In the genomic region with DNA sequence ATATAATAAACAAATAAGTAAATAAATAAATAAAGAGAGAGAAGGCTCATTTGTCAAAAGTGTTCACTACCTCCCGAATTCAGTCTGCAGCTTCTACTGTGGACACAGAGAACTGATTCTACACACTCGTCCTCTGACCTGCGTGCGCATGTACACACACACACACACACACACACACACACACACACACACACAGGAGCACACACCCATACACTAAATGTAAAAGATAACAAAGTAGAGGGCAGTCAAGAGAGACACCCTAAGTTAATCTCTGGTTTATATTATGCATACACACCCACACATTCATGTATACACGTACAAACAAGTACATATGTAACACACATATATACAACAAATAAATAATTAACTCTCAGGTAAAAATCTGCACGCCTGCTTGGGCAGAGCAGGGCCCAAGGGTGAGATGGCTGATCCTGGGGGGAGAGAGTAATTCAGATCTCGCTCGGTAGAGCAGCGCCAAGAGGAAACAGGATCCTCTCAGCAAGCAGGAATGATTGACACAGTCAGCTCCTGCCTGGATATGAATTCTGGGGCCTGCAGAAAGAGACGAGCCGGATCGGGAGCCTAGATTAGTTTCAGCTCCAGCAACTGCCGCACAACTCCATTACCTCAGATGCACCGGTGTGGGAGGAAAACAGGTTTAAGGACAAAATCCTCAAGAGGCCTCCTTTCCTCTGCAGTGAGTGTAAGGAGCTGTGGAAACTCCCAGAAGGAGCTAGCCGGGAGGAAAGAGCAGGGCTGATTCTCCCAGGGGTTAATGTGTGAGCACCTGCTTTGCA, we compare ENCODE assay signal across 9 mouse cellular contexts. TPM values are rescaled to one million over a fixed set of nuclear protein-coding genes. Genes with fewer than 3 reads are reported as not detected.
DNase-seq lines count a peak whose midpoint lies in the region; ATAC-seq and TF ChIP-seq lines count a peak whose summit lies in the region.
"Had no signal": no experiment of that assay in that cellular context is flagged by ENCODE, and none has a peak within 500 bp of the region (broad histone marks: within the 10 kb centered on the region; RNA-seq: fewer than 3 reads in every experiment).

No protein-coding gene starts in this region.

- 0 out of 2 replicates have a peak overlapping the region, but pooled peaks have one; percentile 14 for H3K4me2 ChIP-seq in kidney, embryonic 15.5 days
- H3K4me2 ChIP-seq in hindbrain, postnatal 0 days (ENCODE audit: low read depth, low read length): no peak overlapping the region
- no peak overlapping the region for H3K4me2 ChIP-seq in midbrain, embryonic 15.5 days

- no peak overlapping the region for H3K9ac ChIP-seq in kidney, embryonic 15.5 days
- no peak overlapping the region for H3K9ac ChIP-seq in hindbrain, postnatal 0 days (replicated peaks; ENCODE audit: low read length)
- H3K9ac ChIP-seq in midbrain, embryonic 15.5 days: no peak overlapping the region

- ATAC-seq in kidney, embryonic 15.5 days (replicated peaks; ENCODE audit: low FRiP score): peak; percentile 13; the same call in 1 of the 2 replicates
- ATAC-seq in hindbrain, postnatal 0 days: no peak
- ATAC-seq in midbrain, embryonic 15.5 days (replicated peaks): no peak
- ATAC-seq in megakaryocyte progenitor cell, adult 5-6 weeks (replicated peaks; ENCODE audit: poor library complexity): no peak
- ATAC-seq in cerebellum, adult (ENCODE audit: insufficient number of reproducible peaks, low FRiP score, low TSS enrichment): no peak
- ATAC-seq: Patski had no signal

- no peaks in the 10 kb centered on the region for H3K36me3 ChIP-seq in kidney, embryonic 15.5 days
- no peaks in the 10 kb centered on the region for H3K36me3 ChIP-seq in embryonic facial prominence, embryonic 10.5 days (replicated peaks)
- no peaks in the 10 kb centered on the region for H3K36me3 ChIP-seq in hindbrain, postnatal 0 days (ENCODE audit: insufficient read depth, low read length)
- H3K36me3 ChIP-seq in midbrain, embryonic 15.5 days (replicated peaks): no peaks in the 10 kb centered on the region

- H3K4me3 ChIP-seq in kidney, embryonic 15.5 days (replicated peaks): no peak overlapping the region
- H3K4me3 ChIP-seq in embryonic facial prominence, embryonic 10.5 days: 0 out of 2 replicates have a peak overlapping the region, but pooled peaks have one; percentile 2
- H3K4me3 ChIP-seq in hindbrain, postnatal 0 days (ENCODE audit: low read length): no peak overlapping the region
- H3K4me3 ChIP-seq in midbrain, embryonic 15.5 days: no peak overlapping the region

- H3K4me1 ChIP-seq in kidney, embryonic 15.5 days: peaks cover 40% of the 10 kb centered on the region
- peaks cover 37% of the 10 kb centered on the region for H3K4me1 ChIP-seq in embryonic facial prominence, embryonic 10.5 days
- H3K4me1 ChIP-seq in hindbrain, postnatal 0 days (ENCODE audit: insufficient read depth, low read length): peaks cover 14% of the 10 kb centered on the region; the same call in 1 of the 2 replicates
- peaks cover 19% of the 10 kb centered on the region for H3K4me1 ChIP-seq in midbrain, embryonic 15.5 days

- H3K27ac ChIP-seq in kidney, embryonic 15.5 days: peak overlapping the region; percentile 80
- peak overlapping the region; percentile 52 for H3K27ac ChIP-seq in embryonic facial prominence, embryonic 10.5 days (replicated peaks)
- peak overlapping the region; percentile 58; the same call in 1 of the 2 replicates for H3K27ac ChIP-seq in hindbrain, postnatal 0 days
- 0 out of 2 replicates have a peak overlapping the region, but pooled peaks have one; percentile 53 for H3K27ac ChIP-seq in midbrain, embryonic 15.5 days

- no peak for TF ChIP-seq CTCF in hindbrain, postnatal 0 days (IDR thresholded peaks at IDR 0.05; ENCODE audit: low read depth)

- no peak for DNase-seq in kidney, adult 8-10 months
- no peak for DNase-seq in embryonic facial prominence, embryonic 10.5 days (ENCODE audit: low spot score)
- no peak for DNase-seq in hindbrain, postnatal 0 days (ENCODE audit: low spot score)
- DNase-seq in urinary bladder, adult 2 months (ENCODE audit: low spot score): no peak

- 42% methylated on average over 15 of the region's 15 CpGs for WGBS in kidney, embryonic 15.5 days
- 63% methylated on average over 15 of the region's 15 CpGs for WGBS in embryonic facial prominence, embryonic 10.5 days
- WGBS in hindbrain, postnatal 0 days: 53% methylated on average over 15 of the region's 15 CpGs
- WGBS in midbrain, embryonic 15.5 days: 60% methylated on average over 15 of the region's 15 CpGs

- H3K9me3 ChIP-seq in kidney, embryonic 15.5 days (replicated peaks): no peaks in the 10 kb centered on the region
- H3K9me3 ChIP-seq in embryonic facial prominence, embryonic 10.5 days: no peaks in the 10 kb centered on the region
- H3K9me3 ChIP-seq in hindbrain, postnatal 0 days (ENCODE audit: low read length): no peaks in the 10 kb centered on the region
- no peaks in the 10 kb centered on the region for H3K9me3 ChIP-seq in midbrain, embryonic 15.5 days

- no peaks in the 10 kb centered on the region for H3K27me3 ChIP-seq in kidney, embryonic 15.5 days
- H3K27me3 ChIP-seq in embryonic facial prominence, embryonic 10.5 days (replicated peaks; ENCODE audit: low read depth, poor library complexity, severe bottlenecking): no peaks in the 10 kb centered on the region
- no peaks in the 10 kb centered on the region for H3K27me3 ChIP-seq in hindbrain, postnatal 0 days (ENCODE audit: insufficient read depth, low read length)
- H3K27me3 ChIP-seq in midbrain, embryonic 15.5 days (replicated peaks): no peaks in the 10 kb centered on the region
- H3K27me3 ChIP-seq: Patski had no signal

RNA-seq across cellular contexts. Expression of a gene that starts 17.4 kb away (rescaled TPM):
- 33.8 and 35.3 TPM in 2 replicates for polyA plus RNA-seq in kidney, embryonic 15.5 days (2015; fragmentation: Nextera tagmentation; extraction: Ambion mirVana)
- 43.8 and 47.6 TPM in 2 replicates for polyA plus RNA-seq in embryonic facial prominence, embryonic 10.5 days (2016; fragmentation: Nextera tagmentation; extraction: Ambion mirVana)
- total RNA-seq in hindbrain, postnatal 0 days (2014; rRNA removed): 104 and 110 TPM in 2 replicates
- 94.0 and 95.1 TPM in 2 replicates for polyA plus RNA-seq in hindbrain, postnatal 0 days (2015; fragmentation: Nextera tagmentation; extraction: Ambion mirVana)
- 66.7 and 73.7 TPM in 2 replicates for polyA plus RNA-seq in midbrain, embryonic 15.5 days (2015; fragmentation: Nextera tagmentation; extraction: Ambion mirVana)
- 11.4 and 14.8 TPM in 2 replicates for total RNA-seq in megakaryocyte progenitor cell, adult 5-6 weeks (2015)
- 15.2 and 15.6 TPM in 2 replicates for total RNA-seq in megakaryocyte progenitor cell, adult 5-6 weeks (2017)
- polyA plus RNA-seq in urinary bladder, adult 2 months (2012; rRNA removed): 34.2 and 38.8 TPM in 2 replicates

RNA-seq across cellular contexts. Expression of a gene that starts 46.2 kb away (rescaled TPM):
- 1.5 and 1.7 TPM in 2 replicates for polyA plus RNA-seq in kidney, embryonic 15.5 days (2015; fragmentation: Nextera tagmentation; extraction: Ambion mirVana)
- 0.34 and 0.76 TPM in 2 replicates for polyA plus RNA-seq in embryonic facial prominence, embryonic 10.5 days (2016; fragmentation: Nextera tagmentation; extraction: Ambion mirVana)
- 69.3 and 71.2 TPM in 2 replicates for total RNA-seq in hindbrain, postnatal 0 days (2014; rRNA removed)
- 30.8 and 34.5 TPM in 2 replicates for polyA plus RNA-seq in hindbrain, postnatal 0 days (2015; fragmentation: Nextera tagmentation; extraction: Ambion mirVana)
- 16.0 and 17.7 TPM in 2 replicates for polyA plus RNA-seq in midbrain, embryonic 15.5 days (2015; fragmentation: Nextera tagmentation; extraction: Ambion mirVana)
- 0.35 and 0.54 TPM in 2 replicates for total RNA-seq in megakaryocyte progenitor cell, adult 5-6 weeks (2015)
- total RNA-seq in megakaryocyte progenitor cell, adult 5-6 weeks (2017): 0.25 and 0.61 TPM in 2 replicates
- 2.2 and 3.8 TPM in 2 replicates for polyA plus RNA-seq in urinary bladder, adult 2 months (2012; rRNA removed)
